Mouse (Mus musculus): ENCODE data around the gene Got2.
A peak's percentile ranks its signal among the peaks of the same experiment; 100 is the strongest.

- TF ChIP-seq ZC3H11A (IDR thresholded peaks at IDR 0.05; ENCODE audit: borderline replicate concordance, low read depth, low read length), result no peak
- no peak for TF ChIP-seq MAFK (IDR thresholded peaks at IDR 0.05; ENCODE audit: insufficient read depth, low read depth, low read length)
- TF ChIP-seq HCFC1 (IDR thresholded peaks at IDR 0.05; ENCODE audit: borderline replicate concordance, insufficient read depth, low read length), result peak; percentile 63; the same call in 1 of the 2 replicates
- peak; percentile 92 for TF ChIP-seq ZNF384 (IDR thresholded peaks at IDR 0.05; ENCODE audit: low read depth, low read length)
Observed at GRCm38 (mm10) chr8:95888285-95889136, at the start of gene Got2.
